Mouse (Mus musculus): Measurements from ENCODE around the gene Ddrgk1.

GRCm38 (mm10) chr2:130653760-130654159 is 10.7 kb downstream of the Ddrgk1 start:
- TF ChIP-seq CTCF (IDR thresholded peaks at IDR 0.05; ENCODE audit: low read depth, low read length) (no peak), POLR2A (IDR thresholded peaks at IDR 0.05; ENCODE audit: borderline replicate concordance, low read depth, low read length) (no peak)
